ENCODE assay signal across 11 mouse cellular contexts in genomic region chr2:33309426-33309825, GRCm38 (mm10).
DNase-seq lines count a peak whose midpoint lies in the region; ATAC-seq and TF ChIP-seq lines count a peak whose summit lies in the region.
"Had no signal": no experiment of that assay in that cellular context is flagged by ENCODE, and none has a peak within 500 bp of the region (broad histone marks: within the 10 kb centered on the region; RNA-seq: fewer than 3 reads in every experiment).

No protein-coding gene starts in this region.

- H3K4me1 ChIP-seq in kidney, embryonic 15.5 days = no peaks in the 10 kb centered on the region
- peaks cover 11% of the 10 kb centered on the region for H3K4me1 ChIP-seq in limb, embryonic 13.5 days
- no peaks in the 10 kb centered on the region for H3K4me1 ChIP-seq in intestine, postnatal 0 days (replicated peaks; ENCODE audit: control insufficient read depth, insufficient read depth, low read length)
- H3K4me1 ChIP-seq: embryonic facial prominence, embryonic 12.5 days had no signal

- no peaks in the 10 kb centered on the region for H3K27me3 ChIP-seq in kidney, embryonic 15.5 days
- H3K27me3 ChIP-seq in limb, embryonic 13.5 days = no peaks in the 10 kb centered on the region
- no peaks in the 10 kb centered on the region for H3K27me3 ChIP-seq in intestine, postnatal 0 days (replicated peaks; ENCODE audit: control insufficient read depth, insufficient read depth, low read length)
- H3K27me3 ChIP-seq: embryonic facial prominence, embryonic 12.5 days; heart, embryonic 13.5 days had no signal

- WGBS in kidney, embryonic 15.5 days = 87% methylated on average over 9 of the region's 9 CpGs
- WGBS in limb, embryonic 13.5 days = 73% methylated on average over 9 of the region's 9 CpGs
- WGBS in intestine, postnatal 0 days = 87% methylated on average over 9 of the region's 9 CpGs

- no peaks in the 10 kb centered on the region for H3K9me3 ChIP-seq in kidney, embryonic 15.5 days (replicated peaks)
- no peaks in the 10 kb centered on the region for H3K9me3 ChIP-seq in limb, embryonic 13.5 days
- no peaks in the 10 kb centered on the region for H3K9me3 ChIP-seq in intestine, postnatal 0 days (ENCODE audit: control insufficient read depth)
- H3K9me3 ChIP-seq: embryonic facial prominence, embryonic 12.5 days; heart, embryonic 13.5 days had no signal

- no peak overlapping the region for H3K9ac ChIP-seq in kidney, embryonic 15.5 days
- H3K9ac ChIP-seq in limb, embryonic 13.5 days = no peak overlapping the region
- H3K9ac ChIP-seq in intestine, postnatal 0 days (ENCODE audit: low read depth, low read length) = no peak overlapping the region
- H3K9ac ChIP-seq: embryonic facial prominence, embryonic 12.5 days; heart, embryonic 13.5 days had no signal

- no peaks in the 10 kb centered on the region for H3K36me3 ChIP-seq in kidney, embryonic 15.5 days
- H3K36me3 ChIP-seq in limb, embryonic 13.5 days = no peaks in the 10 kb centered on the region
- H3K36me3 ChIP-seq in intestine, postnatal 0 days (ENCODE audit: control insufficient read depth, insufficient read depth) = no peaks in the 10 kb centered on the region
- H3K36me3 ChIP-seq: embryonic facial prominence, embryonic 12.5 days; heart, embryonic 13.5 days had no signal

- no peak overlapping the region for H3K27ac ChIP-seq in kidney, embryonic 15.5 days
- H3K27ac ChIP-seq in limb, embryonic 13.5 days = 0 out of 2 replicates have a peak overlapping the region, but pooled peaks have one; percentile 4
- no peak overlapping the region for H3K27ac ChIP-seq in intestine, postnatal 0 days (ENCODE audit: low read depth, low read length)
- H3K27ac ChIP-seq: embryonic facial prominence, embryonic 12.5 days; heart, embryonic 13.5 days had no signal

- no peak overlapping the region for H3K4me3 ChIP-seq in kidney, embryonic 15.5 days (replicated peaks)
- H3K4me3 ChIP-seq in limb, embryonic 13.5 days = no peak overlapping the region
- H3K4me3 ChIP-seq in intestine, postnatal 0 days (ENCODE audit: low read depth, low read length) = no peak overlapping the region
- H3K4me3 ChIP-seq: embryonic facial prominence, embryonic 12.5 days; heart, embryonic 13.5 days; myocyte had no signal

- TF ChIP-seq CTCF in intestine, postnatal 0 days (IDR thresholded peaks at IDR 0.05; ENCODE audit: low read depth) = no peak

- H3K4me2 ChIP-seq in kidney, embryonic 15.5 days = no peak overlapping the region
- no peak overlapping the region for H3K4me2 ChIP-seq in limb, embryonic 13.5 days (replicated peaks)
- H3K4me2 ChIP-seq in intestine, postnatal 0 days (replicated peaks; ENCODE audit: low read depth) = no peak overlapping the region
- H3K4me2 ChIP-seq: embryonic facial prominence, embryonic 12.5 days; heart, embryonic 13.5 days had no signal

- ATAC-seq in kidney, embryonic 15.5 days (replicated peaks; ENCODE audit: low FRiP score) = no peak
- ATAC-seq in frontal cortex, adult (ENCODE audit: low TSS enrichment) = peak; percentile 16; the same call in 1 of the 2 replicates
- no peak for ATAC-seq in limb, embryonic 13.5 days (ENCODE audit: low FRiP score, low read depth)
- no peak for ATAC-seq in intestine, postnatal 0 days

- DNase-seq in adrenal gland, postnatal 10 days = peak; percentile 61
- DNase-seq in adrenal gland, adult 18-20 months (ENCODE audit: low spot score in 2 of 2) = no peak
- DNase-seq in kidney, adult 9 months = peak; percentile 28
- DNase-seq in thymus, postnatal 14 days = no peak

Comparison
In these comparisons a context has a peak if more than half of its experiments do, and no peak if none do; other contexts are left out.
1. DNase-seq: peak in adrenal gland, postnatal 10 days (single experiment) and kidney, adult 9 months (single experiment); none in adrenal gland, adult 18-20 months (0 of 2) and thymus, postnatal 14 days (single experiment).